Mouse (Mus musculus) T-helper 1 cell (primary cell): ENCODE results near the gene Cxcl13.
"Not testable (repeated sequence)": the region's sequence is repeated elsewhere in the genome, so short reads cannot be mapped to it uniquely, and the experiment has no call there.

Source experiments
- in situ Hi-C: fragments of 300-600 bp; cut with MboI, MseI; formaldehyde crosslinking; loops from one replicate; pipeline ENCODE4 v1.15.1; 2025; ENCODE audit warnings: high pct_unique_total_duplicates

The Cxcl13 gene

GRCm38 (mm10) chr5:95956651-95957050 is at the start of gene Cxcl13:
Gene Cxcl13, plus strand, starts transcription at chr5:95956951.
- in situ Hi-C loops, result no loop called here

DNA sequence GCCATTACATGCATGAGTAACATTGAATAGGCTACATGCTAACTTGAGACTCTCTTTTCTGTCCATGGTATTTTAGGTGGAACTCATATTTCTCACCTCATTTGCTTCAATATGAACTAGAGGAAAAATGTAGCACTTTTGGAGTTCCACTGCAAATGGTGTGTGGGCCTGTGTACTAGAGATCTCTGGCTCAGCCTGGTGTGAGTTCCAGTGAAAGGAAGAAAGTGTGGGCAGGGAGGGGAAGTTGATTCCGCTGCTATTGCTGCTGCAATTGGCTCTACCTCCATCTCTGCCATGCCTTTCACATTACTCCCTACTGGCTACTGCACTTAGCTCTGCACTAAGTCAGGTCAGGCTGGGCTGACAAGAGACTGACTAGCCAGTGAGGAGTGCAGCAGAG is 45.7 kb upstream of the Cxcl13 start:
- in situ Hi-C loops, result loop anchor here (25.0 kb wide), 1 partner anchor 1749 kb away; no protein-coding TSS in a partner anchor

DNA sequence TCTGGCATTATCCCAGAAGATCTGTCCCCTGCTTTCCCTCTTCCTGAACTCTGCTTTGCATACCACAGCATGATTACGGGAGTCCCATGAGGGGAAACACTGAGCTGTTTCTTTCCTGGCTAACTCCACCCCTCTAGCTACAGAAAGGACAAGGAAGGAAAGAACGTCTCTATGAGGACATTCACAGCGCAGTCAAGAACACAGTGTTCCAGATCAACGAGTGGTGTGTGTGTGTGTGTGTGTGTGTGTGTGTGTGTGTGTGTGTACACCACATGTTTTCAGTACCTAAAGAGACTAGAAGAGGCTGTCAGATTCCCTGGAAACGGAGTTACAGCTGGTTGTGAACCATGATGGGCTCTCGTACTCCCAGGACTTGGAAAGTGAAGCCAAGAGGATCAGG is 38.3 kb upstream of the Cxcl13 start:
- in situ Hi-C loops, result loop anchor here (25.0 kb wide), 1 partner anchor 1756 kb away; no protein-coding TSS in a partner anchor

DNA sequence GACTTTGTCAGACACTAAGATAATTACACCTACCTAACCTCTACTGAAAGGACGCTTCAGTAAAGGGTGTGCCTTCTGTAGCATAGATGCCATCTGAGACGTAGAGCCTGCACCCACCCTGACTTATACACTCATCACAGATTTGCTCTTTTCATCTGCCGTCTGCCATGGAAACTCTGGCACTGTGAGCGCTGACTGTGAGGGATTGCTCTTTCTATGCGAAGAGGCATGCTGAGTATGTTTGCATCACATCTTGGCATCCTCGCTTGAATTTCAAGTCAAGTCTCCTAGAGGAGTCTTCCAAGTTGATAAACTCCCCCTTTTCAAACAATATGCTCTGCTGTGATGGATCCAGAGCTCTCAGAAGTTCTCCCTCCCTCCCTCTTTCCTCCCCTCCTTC is 32.7 kb upstream of the Cxcl13 start:
- in situ Hi-C loops, result loop anchor here (25.0 kb wide), 1 partner anchor 1762 kb away; no protein-coding TSS in a partner anchor

- in situ Hi-C loops, result no loop called here
Measured at GRCm38 (mm10) chr5:95925204-95925930, 31.4 kb upstream of the Cxcl13 start.

- in situ Hi-C loops, result no loop called here
Measured at GRCm38 (mm10) chr5:95925931-95926263, 30.9 kb upstream of the Cxcl13 start.

- in situ Hi-C loops, result no loop called here
Measured at GRCm38 (mm10) chr5:95935035-95935434, 21.7 kb upstream of the Cxcl13 start.

DNA sequence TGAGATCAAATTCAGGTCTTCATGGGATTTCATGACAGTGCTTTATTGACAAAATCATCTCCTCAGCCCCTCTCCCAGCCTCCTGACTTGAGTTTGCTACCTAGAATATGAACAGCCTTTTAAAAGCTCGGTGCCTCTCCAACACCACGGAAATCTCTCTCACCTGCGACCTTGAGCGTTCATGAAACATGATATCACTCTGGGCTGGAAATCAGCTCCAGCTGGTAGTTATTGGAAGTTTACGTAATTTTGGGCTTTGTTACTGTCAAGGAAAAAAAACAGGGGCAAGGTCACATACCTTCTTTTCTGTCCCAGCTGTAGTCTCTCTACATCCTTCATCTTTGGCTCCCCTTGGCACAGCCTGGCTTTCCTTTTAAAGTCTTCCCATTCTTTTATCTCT is 20.7 kb upstream of the Cxcl13 start:
- in situ Hi-C loops, result no loop called here

DNA sequence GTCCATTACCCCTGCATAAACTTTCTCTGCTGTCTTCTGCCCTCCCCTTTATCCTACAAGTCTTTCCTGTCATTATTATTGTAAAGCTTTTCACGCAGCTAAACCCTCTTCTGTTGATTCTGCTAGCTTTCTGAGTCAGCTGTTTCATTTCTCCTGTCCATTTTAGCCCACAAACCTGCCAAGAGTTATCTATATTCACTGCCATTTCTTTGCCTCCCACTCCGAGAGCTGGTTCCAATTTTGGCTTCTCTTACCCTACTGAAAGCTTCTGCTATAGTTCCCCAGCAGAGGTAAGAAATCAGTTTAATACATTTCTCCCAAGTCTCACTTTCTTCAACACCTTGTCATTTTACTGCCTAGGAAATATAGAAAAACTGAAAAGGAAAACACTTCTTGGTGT is 19.6 kb upstream of the Cxcl13 start:
- in situ Hi-C loops, result no loop called here

- in situ Hi-C loops, result no loop called here
Measured at GRCm38 (mm10) chr5:95938044-95938625, 18.6 kb upstream of the Cxcl13 start.

DNA sequence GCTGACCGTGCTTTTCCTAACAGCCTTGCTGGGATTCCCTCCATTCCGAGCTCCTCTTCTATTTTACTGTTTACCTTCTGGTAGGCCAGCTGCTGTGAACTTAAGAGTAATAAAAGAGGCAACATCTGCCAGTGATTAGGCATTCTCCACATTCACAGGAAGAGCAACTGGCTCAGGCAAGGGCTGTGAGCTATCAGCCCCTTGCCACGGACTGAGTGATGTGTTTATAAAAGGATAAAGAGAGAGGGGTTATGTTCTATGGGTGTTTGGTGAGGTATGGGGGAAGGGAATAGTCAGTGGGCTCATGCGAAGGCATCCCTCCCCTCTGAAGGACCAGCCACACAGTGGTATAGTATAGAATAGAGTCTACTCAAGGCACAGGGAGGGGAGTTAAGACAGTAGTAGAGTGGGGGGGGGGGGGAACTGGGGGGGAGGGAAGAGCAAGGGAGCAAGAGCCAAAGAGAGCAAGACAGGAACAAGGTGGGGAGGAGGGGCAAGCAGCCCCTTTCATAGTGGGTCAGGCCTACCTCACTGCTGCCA is 16.0 kb upstream of the Cxcl13 start:
- in situ Hi-C loops, result no loop called here

DNA sequence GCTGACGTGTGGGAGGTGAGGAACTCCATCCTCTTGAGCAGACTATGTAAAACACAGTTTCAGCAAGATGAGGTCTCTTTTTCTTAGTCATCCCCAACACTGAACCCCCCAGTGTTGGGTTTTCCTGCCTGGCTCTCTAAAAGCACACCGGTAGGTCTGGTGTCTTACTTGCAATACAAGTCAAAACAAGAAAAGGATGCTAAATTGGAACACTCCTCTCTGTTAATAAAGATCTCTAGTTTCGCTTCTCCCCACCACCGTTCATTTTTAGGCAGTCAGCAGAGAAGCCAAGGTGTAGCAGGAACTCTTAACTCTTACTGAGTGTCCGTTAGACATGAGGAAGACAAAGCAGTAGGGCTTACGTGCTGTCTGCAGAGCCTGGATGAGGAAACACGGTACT is 15.2 kb upstream of the Cxcl13 start:
- in situ Hi-C loops, result no loop called here

GRCm38 (mm10) chr5:95945120-95945519 is 11.6 kb upstream of the Cxcl13 start:
- in situ Hi-C loops, result no loop called here

DNA sequence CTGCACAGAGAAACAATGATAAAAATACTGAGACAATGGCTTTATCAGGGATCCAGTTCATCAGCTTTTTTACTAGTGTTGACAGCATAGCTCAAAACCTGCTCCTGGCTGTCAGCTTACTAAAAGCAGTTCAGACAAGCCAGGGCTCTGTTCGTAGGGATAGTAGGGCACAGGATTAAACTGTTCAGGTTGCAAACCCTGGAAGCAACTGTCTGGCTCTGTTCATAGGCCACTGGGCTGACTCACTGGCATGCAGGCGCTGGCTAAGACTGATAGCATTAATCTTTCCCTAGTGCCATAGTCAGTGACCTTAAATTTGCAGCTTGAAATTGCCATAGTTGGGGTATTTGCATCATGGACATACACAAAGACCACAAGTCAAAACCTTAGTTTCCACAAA is 10.4 kb upstream of the Cxcl13 start:
- in situ Hi-C loops, result no loop called here

- in situ Hi-C loops, result no loop called here
Measured at GRCm38 (mm10) chr5:95948641-95949040, 8.1 kb upstream of the Cxcl13 start.

- in situ Hi-C loops, result no loop called here
Measured at GRCm38 (mm10) chr5:95949946-95950701, 6.6 kb upstream of the Cxcl13 start.

- in situ Hi-C loops, result no loop called here
Measured at GRCm38 (mm10) chr5:95964940-95965339, 8.2 kb downstream of the Cxcl13 start.

GRCm38 (mm10) chr5:95966621-95967020 is 9.9 kb downstream of the Cxcl13 start:
- in situ Hi-C loops, result no loop called here

DNA sequence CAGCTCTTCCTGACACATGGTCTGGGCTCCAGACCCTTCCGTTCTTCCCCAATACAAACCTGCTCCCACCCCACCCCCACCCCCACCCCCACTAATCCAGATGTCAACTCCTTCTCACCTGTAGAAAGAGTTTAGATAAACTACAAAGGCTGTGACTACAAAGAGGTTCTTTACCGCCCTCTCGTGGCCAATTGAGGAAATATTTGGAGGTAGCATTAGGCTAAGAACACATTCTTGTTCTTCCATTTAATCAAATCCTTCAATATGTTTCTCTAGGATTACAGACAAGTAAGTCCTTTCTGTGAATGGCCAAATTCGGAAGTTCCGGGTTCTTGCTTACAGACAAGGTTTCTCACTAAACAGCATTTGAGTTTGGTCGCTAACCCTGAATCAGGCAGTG is 14.1 kb downstream of the Cxcl13 start:
- in situ Hi-C loops, result no loop called here

- in situ Hi-C loops, result no loop called here
Measured at GRCm38 (mm10) chr5:95972208-95972607, 15.5 kb downstream of the Cxcl13 start.

DNA sequence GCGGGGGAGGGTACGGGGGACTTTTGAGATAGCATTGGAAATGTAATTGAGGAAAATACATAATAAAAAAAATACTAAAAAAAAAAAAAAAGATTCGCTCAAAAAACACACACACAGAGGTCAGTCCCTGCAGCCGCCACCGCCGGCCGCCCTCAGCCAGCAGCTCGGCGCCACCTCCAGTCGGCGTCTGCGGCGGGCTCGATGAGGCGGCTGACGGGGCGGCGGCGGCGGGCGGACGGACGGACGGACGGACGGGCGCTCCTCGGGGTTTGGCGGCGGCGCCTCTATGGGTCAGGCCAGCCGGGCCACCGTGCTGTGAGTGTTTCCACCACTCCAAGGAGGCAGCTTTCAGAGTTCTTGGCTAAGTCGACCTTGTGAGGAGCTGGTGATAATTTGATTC is 17.1 kb downstream of the Cxcl13 start:
- in situ Hi-C loops, result not testable (repeated sequence)

DNA sequence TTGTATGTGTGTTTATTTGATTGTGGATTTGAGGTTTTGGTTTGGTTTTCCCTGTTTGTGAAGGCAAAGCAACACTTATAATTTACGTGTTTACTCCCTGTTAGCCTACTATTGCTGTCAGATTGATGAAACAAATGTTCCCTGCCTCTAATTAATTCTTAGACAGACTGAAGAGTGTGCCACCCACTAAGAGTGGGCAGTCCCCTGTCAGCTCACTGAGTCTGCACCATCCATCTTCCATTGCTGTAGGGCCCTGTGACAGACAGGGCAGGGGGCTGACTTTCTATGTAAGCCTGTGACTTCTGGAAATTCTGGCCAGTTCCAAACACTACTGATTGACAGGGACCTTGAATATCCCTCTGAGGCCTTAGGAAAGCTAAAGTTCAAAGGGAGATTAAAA is 19.5 kb downstream of the Cxcl13 start:
- in situ Hi-C loops, result no loop called here
